Mouse (Mus musculus) gastrocnemius, postnatal 25 days (tissue): ENCODE data around the gene Tmed3. TPM values are rescaled to one million over a fixed set of nuclear protein-coding genes. Genes with fewer than 3 reads are reported as not detected.

Source experiments
- total RNA-seq, 2 experiments: library from RNA; stranded (reverse); gene quantifications; 1 replicate in 1 of 2; 2 replicates in 1 of 2; pipeline ENCODE4 v1.2.3; 2021

Tmed3 gene
- total RNA-seq, 2 experiments from 2014 or later = 16.6 to 23.0 TPM

Other genes starting within 250 kb of the Tmed3 start
- gene Minar1, start 81.9 kb downstream of the Tmed3 start, total RNA-seq = not detected
- gene Ankrd34c, start 33.4 kb upstream of the Tmed3 start, total RNA-seq = not detected
- gene Rasgrf1, start 204.8 kb upstream of the Tmed3 start, total RNA-seq = not detected